Comparison of ENCODE assay signal across 29 mouse cellular contexts in genomic region chr1:37984326-37984725, GRCm38 (mm10). TPM values are rescaled to one million over a fixed set of nuclear protein-coding genes. Genes with fewer than 3 reads are reported as not detected.
"Had no signal": no experiment of that assay in that cellular context is flagged by ENCODE, and none has a peak within 500 bp of the region (broad histone marks: within the 10 kb centered on the region; RNA-seq: fewer than 3 reads in every experiment).

No protein-coding gene starts in this region.

- H3K4me2 ChIP-seq: liver, embryonic 13.5 days; midbrain, embryonic 11.5 days had no signal

- H3K4me1 ChIP-seq: liver, embryonic 13.5 days had no signal

- H3K27me3 ChIP-seq: liver, embryonic 13.5 days had no signal

- DNase-seq: kidney, adult 18-20 months; kidney, adult 9 months; kidney, postnatal 25 days; layer of hippocampus, postnatal 36 days; liver, embryonic 13.5 days; lung, adult 2 months; lung, postnatal 14 days; lung, postnatal 4 days; midbrain, embryonic 14.5 days; thymus, postnatal 25 days had no signal

- H3K9me3 ChIP-seq: liver, embryonic 13.5 days had no signal

- H3K9ac ChIP-seq: liver, embryonic 13.5 days had no signal

- H3K4me3 ChIP-seq: left cerebral cortex, adult 2 months; liver, embryonic 13.5 days had no signal

- H3K27ac ChIP-seq: kidney, postnatal 0 days; left cerebral cortex, adult 2 months; liver, embryonic 13.5 days had no signal

RNA-seq across cellular contexts. Expression of gene Lyg1, which starts 26.8 kb away (rescaled TPM):
- total RNA-seq: layer of hippocampus, adult 8-10 months; layer of hippocampus, postnatal 10 days; layer of hippocampus, postnatal 36 days; left cerebral cortex, adult 2 months; left cerebral cortex, postnatal 10 days; left cerebral cortex, postnatal 36 days; liver, adult 2 months; megakaryocyte progenitor cell, adult 5-6 weeks; megakaryocyte-erythroid progenitor cell, adult 5-6 weeks; monocyte, adult 5-6 weeks had no signal
- polyA plus RNA-seq: kidney, postnatal 0 days; limb, embryonic 11.5 days; limb, embryonic 14.5 days; liver, adult 2 months; liver, embryonic 13.5 days; liver, embryonic 16.5 days; lung, embryonic 16.5 days; midbrain, embryonic 11.5 days; midbrain, embryonic 14.5 days; neural tube, embryonic 11.5 days; neural tube, embryonic 14.5 days; small intestine, adult 2 months; spleen, adult 2 months had no signal
